Mouse (Mus musculus): ENCODE measurements around the gene Psmd11. TPM values are rescaled to one million over a fixed set of nuclear protein-coding genes. Genes with fewer than 3 reads are reported as not detected.
"Not testable (repeated sequence)": the region's sequence is repeated elsewhere in the genome, so short reads cannot be mapped to it uniquely, and the experiment has no call there.

Gene Psmd11
- polyA plus RNA-seq, 1 experiment from 2014 or later, result 378 TPM

DNA sequence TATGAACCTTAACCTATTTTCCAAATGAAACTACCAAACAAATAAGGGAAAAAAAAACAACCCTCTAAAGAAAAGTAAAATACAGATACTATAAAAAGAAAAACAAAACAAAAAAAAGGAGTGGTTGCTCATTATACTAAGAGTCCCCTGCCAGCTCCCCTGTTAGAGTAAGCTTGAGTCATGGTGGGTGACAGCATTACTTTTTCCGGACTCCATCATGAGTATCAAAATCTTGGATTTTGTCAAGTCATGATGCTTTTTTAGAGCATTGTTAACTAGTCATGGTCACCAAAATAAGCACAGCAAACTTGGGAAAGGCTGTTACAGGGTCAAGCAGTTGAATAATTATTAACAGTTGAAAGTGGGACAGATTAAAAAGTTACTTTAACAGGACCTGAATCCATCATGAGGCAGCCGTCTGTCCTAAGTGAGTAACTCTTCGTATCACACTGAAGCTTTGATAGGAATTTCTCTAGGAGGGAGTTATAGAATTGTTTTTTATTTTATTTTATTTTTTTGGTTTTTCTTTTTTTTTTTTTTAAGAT is 2.0 kb downstream of the Psmd11 start:
- WGBS, result 95% methylated on average over 3 of the region's 3 CpGs
- peaks cover 29% of the 10 kb centered on the region for H3K36me3 ChIP-seq (replicated peaks)
- no peaks in the 10 kb centered on the region for H3K9me3 ChIP-seq
- no peak overlapping the region for H3K9ac ChIP-seq
- no peak overlapping the region for H3K27ac ChIP-seq
- no peak overlapping the region for H3K4me3 ChIP-seq (replicated peaks)
- ATAC-seq (ENCODE audit: low FRiP score), result no peak
- H3K4me1 ChIP-seq, result peaks cover 10% of the 10 kb centered on the region
- no peaks in the 10 kb centered on the region for H3K27me3 ChIP-seq
- H3K4me2 ChIP-seq, result no peak overlapping the region

DNA sequence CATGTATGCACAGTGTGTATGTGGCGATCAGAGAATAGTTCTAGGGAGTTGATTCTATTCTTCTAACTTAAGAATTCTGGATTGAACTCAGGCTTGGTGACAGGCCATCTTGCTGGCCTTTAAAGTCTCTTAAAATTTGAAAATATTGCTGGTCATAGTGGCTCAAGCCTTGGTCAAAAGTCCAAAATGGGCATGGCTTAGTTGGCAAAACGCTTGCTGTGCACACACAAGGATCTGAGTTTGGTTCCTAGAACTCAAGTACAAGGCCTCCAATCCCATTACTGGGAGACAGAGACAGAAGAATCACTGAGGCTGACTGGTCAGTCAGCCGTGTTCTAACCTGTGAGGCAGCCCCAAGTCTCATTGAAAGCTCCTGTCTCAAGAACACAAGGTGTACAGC is 18.5 kb downstream of the Psmd11 start:
- H3K27me3 ChIP-seq, result no peaks in the 10 kb centered on the region
- peaks cover 54% of the 10 kb centered on the region for H3K36me3 ChIP-seq (replicated peaks)
- H3K4me2 ChIP-seq, result no peak overlapping the region
- H3K4me1 ChIP-seq, result no peaks in the 10 kb centered on the region
- H3K9ac ChIP-seq, result no peak overlapping the region
- WGBS, result 92% methylated on average over 3 of the region's 3 CpGs
- no peak overlapping the region for H3K4me3 ChIP-seq (replicated peaks)
- no peak for ATAC-seq (ENCODE audit: low FRiP score)
- no peak overlapping the region for H3K27ac ChIP-seq
- H3K9me3 ChIP-seq, result no peaks in the 10 kb centered on the region

DNA sequence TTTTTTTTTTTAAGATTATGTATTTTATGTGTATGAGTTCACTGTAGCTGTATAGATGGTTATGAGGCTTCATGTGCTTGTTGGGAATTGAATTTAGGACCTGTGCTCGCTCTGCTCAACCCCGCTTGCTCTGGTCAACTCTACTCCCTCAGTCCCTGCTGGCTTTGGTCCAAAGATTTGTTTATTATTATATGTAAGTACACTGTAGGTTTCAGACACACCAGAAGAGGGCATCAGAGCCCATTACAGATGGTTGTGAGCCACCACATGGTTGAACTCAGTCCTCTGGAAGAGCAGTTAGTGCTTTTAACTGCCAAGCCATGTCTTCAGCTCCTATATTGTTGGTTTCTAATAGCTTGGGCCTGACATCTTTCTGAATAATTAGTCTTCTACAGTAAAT is 21.4 kb downstream of the Psmd11 start:
- Histone ChIP-seq H3K9me3 (no peaks in the 10 kb centered on the region), H3K4me2 (no peak overlapping the region)

DNA sequence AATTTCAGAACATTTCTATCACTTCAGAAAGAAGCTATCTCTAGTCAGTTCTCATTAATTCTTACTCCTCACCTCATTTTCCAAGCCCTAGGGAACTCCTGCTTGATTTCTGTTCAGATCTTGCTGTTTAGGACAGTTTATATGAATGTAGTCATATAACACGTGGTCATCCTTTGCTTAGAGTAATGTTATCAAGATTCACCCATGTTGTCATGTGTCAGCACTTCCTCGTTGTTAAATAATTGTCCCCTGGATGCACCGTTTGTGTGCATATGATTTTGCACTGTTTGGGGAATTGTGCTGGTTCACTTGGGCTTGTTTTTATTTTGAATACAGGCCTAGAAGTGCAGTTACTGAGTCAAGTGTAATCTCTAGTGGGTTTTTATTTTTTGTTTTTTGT is 23.8 kb downstream of the Psmd11 start:
- WGBS, result 92% methylated on average over 3 of the region's 3 CpGs
- Histone ChIP-seq H3K9me3 (no peaks in the 10 kb centered on the region), H3K4me2 (no peak overlapping the region), H3K27ac (no peak overlapping the region), H3K27me3 (no peaks in the 10 kb centered on the region), H3K36me3 (replicated peaks) (peaks cover 50% of the 10 kb centered on the region), H3K9ac (no peak overlapping the region), H3K4me3 (replicated peaks) (no peak overlapping the region), H3K4me1 (no peaks in the 10 kb centered on the region)
- ATAC-seq (ENCODE audit: low FRiP score), result no peak

More for the DNA sequence above, 21.4 kb downstream of the Psmd11 start:
- H3K27ac ChIP-seq, result no peak overlapping the region
- no peak for ATAC-seq (ENCODE audit: low FRiP score)
- H3K9ac ChIP-seq, result no peak overlapping the region
- WGBS, result 95% methylated on average over 2 of the region's 2 CpGs
- H3K36me3 ChIP-seq (replicated peaks), result peaks cover 55% of the 10 kb centered on the region
- H3K4me3 ChIP-seq (replicated peaks), result no peak overlapping the region
- H3K4me1 ChIP-seq, result no peaks in the 10 kb centered on the region
- H3K27me3 ChIP-seq, result no peaks in the 10 kb centered on the region

DNA sequence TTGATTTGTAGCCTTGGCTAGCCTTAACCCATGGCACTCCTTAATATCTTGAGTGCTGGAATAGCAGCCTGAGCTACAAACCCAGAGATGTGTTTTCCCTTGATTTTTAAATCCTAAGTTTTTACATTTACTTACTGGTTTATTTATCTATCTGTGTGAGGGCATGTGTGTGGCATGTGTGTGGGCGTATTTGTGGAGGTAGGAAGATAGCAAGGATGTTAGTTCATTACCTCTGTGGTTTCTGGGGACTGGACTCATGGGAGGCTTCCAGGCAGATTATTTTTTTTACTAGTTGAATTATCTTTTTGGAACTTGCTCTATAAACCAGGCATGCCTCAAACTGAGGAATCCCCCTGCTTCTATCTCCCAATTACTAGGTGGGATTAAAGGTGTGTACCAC is 24.8 kb downstream of the Psmd11 start:
- WGBS, result 96% methylated on average over 1 of the region's 1 CpGs
- no peaks in the 10 kb centered on the region for H3K4me1 ChIP-seq
- H3K36me3 ChIP-seq (replicated peaks), result peaks cover 49% of the 10 kb centered on the region
- no peak overlapping the region for H3K4me2 ChIP-seq
- no peak for ATAC-seq (ENCODE audit: low FRiP score)
- H3K9ac ChIP-seq, result no peak overlapping the region
- H3K4me3 ChIP-seq (replicated peaks), result no peak overlapping the region
- no peak overlapping the region for H3K27ac ChIP-seq
- H3K9me3 ChIP-seq, result no peaks in the 10 kb centered on the region
- H3K27me3 ChIP-seq, result no peaks in the 10 kb centered on the region

DNA sequence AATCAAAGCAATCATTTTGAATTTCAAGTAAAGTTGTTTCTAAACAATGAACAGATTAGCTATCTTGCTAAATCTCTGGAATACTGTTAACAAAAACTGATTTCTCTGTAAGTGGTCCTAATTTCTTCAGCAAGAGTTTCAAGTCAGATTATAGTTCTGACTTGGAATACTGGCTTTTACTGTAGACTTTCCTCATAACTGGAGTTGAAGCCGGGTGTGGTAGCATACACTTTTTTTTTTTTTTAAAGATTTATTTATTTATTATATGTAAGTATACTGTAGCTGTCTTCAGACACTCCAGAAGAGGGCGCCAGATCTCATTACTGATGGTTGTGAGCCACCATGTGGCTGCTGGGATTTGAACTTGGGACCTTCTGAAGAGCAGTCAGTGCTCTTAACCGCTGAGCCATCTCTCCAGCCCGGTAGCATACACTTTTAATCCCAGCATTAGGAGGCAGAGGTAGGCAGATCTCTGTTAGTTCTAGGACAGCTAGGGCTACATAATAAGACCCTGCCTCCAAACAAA is 35.3 kb downstream of the Psmd11 start:
- H3K27ac ChIP-seq; ATAC-seq (ENCODE audit: low FRiP score); H3K9me3 ChIP-seq; H3K27me3 ChIP-seq; H3K4me1 ChIP-seq; H3K4me2 ChIP-seq; H3K9ac ChIP-seq; H3K4me3 ChIP-seq (replicated peaks): not testable (repeated sequence)
- WGBS, result 94% methylated on average over 4 of the region's 4 CpGs
- H3K36me3 ChIP-seq (replicated peaks), result peaks cover 87% of the 10 kb centered on the region

DNA sequence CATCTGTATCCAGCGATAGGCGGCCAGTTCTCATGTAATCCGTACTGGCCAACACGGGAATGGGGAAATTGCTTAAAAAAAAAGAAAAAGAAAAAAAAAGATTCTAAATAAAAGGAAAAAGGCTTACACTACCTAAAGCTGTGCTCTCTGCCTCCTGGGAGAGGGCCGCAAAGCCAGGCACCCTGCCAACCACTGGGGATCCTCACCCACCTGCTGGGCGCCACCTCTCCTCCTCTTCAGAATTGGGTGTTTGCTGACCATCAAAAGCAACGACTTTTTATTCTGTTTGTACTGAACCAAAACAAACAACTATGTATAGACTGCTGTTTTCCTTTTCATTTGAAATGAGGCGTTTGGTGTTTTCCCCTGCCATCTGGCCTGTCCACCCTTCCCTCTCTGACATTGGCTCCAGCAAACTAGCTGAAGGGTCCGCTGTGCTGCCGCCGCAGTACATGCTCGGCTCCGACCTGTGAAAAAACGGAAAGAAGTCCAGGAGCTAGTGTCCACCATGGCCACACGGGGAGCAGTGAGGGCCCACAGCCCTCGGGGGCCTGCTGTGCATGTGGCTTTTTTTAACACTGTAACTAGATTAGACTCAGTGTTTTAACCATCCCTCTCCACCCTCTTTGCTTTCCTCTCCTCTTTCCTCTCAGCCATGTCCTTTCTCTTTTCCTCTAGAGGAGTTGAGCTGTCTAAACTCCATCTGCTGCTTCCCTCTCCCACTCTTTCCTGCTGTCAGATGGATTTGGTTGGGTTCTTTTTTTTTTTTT is 43.6 kb downstream of the Psmd11 start:
- Histone ChIP-seq H3K4me2 (no peak overlapping the region), H3K36me3 (replicated peaks) (peaks cover 68% of the 10 kb centered on the region), H3K27me3 (peaks cover 28% of the 10 kb centered on the region), H3K9me3 (no peaks in the 10 kb centered on the region), H3K27ac (0 out of 2 replicates have a peak overlapping the region, but pooled peaks have one; percentile 21), H3K4me3 (replicated peaks) (no peak overlapping the region), H3K9ac (no peak overlapping the region), H3K4me1 (0 out of 2 replicates have a peak, but pooled peaks cover 10% of the 10 kb centered on the region)
- WGBS, result 90% methylated on average over 16 of the region's 16 CpGs
- no peak for ATAC-seq (ENCODE audit: low FRiP score)

DNA sequence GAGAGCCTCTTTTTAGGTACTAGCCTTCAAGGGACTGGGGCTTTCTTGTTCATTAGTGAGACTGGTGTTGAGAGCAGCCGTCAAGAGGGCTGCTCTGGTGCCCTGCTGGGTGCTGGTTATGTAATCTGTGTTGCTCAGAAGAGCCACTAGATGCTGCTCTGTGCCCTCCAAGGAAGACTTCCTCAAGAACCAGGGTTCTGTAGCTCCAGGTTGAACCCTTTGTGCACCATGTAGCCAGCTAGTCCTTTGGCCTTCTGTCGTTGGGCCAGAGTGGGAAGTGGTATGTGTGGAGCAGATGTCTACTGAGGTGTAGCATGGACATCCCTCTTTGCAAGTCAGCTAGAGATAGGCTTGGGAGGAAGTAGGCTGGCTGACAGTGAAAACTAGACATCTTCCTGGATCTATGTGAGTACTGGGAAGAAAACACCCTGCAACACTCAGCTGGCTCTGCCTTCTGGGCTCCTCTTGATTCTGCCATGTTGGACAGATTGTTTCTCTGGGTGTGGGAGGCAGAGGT is 45.8 kb downstream of the Psmd11 start:
- Histone ChIP-seq H3K27me3 (peaks cover 40% of the 10 kb centered on the region), H3K36me3 (replicated peaks) (peaks cover 47% of the 10 kb centered on the region), H3K9ac (no peak overlapping the region), H3K4me2 (no peak overlapping the region), H3K9me3 (no peaks in the 10 kb centered on the region), H3K4me3 (replicated peaks) (no peak overlapping the region), H3K27ac (no peak overlapping the region), H3K4me1 (peaks cover 26% of the 10 kb centered on the region)
- WGBS, result 52% methylated on average over 2 of the region's 2 CpGs
- no peak for ATAC-seq (ENCODE audit: low FRiP score)

DNA sequence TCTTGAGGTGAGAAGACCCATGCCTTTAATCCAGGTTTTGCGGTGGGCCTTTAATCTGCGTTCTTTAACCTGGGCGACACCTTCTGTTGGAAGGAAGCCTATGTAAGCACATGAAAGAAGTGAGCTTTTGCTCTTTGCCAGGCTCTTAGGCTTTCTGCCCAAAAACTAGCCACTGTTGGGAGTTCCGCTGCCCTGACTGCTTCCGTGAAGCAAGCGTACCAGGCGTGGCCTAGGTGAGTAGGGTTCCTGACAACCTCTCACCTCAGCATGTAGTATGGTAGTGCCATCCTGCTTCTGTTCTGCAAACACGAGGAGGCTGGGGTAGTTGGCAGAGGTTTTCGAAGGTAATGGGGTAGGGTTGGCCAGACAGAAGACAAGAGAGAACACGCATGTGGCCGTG is 46.4 kb downstream of the Psmd11 start:
- Histone ChIP-seq H3K9me3 (no peaks in the 10 kb centered on the region), H3K4me2 (no peak overlapping the region), H3K27me3 (peaks cover 40% of the 10 kb centered on the region), H3K4me1 (peaks cover 32% of the 10 kb centered on the region), H3K9ac (no peak overlapping the region), H3K27ac (no peak overlapping the region), H3K36me3 (replicated peaks) (peaks cover 47% of the 10 kb centered on the region), H3K4me3 (replicated peaks) (no peak overlapping the region)
- WGBS, result 95% methylated on average over 11 of the region's 11 CpGs
- ATAC-seq (ENCODE audit: low FRiP score), result no peak

DNA sequence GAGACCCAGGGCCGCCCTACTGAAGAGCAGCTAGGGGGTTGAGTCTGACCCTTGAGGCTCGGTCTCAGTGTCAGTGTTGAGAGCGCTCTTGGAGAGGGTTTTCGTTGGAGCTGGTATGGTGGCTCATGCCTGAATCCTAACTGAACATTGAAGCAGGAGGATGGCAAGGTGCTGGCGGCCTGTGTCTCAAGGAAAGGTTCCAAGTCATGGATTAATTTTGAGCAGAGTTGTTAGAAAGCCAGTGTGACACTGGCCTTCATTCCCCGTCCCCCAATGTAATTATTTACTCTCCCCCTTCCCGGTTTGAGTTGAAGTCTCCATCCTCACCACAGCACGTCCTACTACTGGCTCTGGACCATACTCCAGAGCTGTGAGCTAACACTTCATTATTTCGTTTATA is 47.1 kb downstream of the Psmd11 start:
- ATAC-seq (ENCODE audit: low FRiP score), result no peak
- H3K9me3 ChIP-seq, result no peaks in the 10 kb centered on the region
- no peak overlapping the region for H3K4me2 ChIP-seq
- H3K36me3 ChIP-seq (replicated peaks), result peaks cover 42% of the 10 kb centered on the region
- H3K9ac ChIP-seq, result no peak overlapping the region
- H3K4me1 ChIP-seq, result peaks cover 38% of the 10 kb centered on the region
- H3K4me3 ChIP-seq (replicated peaks), result no peak overlapping the region
- 0 out of 2 replicates have a peak overlapping the region, but pooled peaks have one; percentile 97 for H3K27ac ChIP-seq
- peaks cover 40% of the 10 kb centered on the region for H3K27me3 ChIP-seq
- WGBS, result 83% methylated on average over 9 of the region's 9 CpGs

DNA sequence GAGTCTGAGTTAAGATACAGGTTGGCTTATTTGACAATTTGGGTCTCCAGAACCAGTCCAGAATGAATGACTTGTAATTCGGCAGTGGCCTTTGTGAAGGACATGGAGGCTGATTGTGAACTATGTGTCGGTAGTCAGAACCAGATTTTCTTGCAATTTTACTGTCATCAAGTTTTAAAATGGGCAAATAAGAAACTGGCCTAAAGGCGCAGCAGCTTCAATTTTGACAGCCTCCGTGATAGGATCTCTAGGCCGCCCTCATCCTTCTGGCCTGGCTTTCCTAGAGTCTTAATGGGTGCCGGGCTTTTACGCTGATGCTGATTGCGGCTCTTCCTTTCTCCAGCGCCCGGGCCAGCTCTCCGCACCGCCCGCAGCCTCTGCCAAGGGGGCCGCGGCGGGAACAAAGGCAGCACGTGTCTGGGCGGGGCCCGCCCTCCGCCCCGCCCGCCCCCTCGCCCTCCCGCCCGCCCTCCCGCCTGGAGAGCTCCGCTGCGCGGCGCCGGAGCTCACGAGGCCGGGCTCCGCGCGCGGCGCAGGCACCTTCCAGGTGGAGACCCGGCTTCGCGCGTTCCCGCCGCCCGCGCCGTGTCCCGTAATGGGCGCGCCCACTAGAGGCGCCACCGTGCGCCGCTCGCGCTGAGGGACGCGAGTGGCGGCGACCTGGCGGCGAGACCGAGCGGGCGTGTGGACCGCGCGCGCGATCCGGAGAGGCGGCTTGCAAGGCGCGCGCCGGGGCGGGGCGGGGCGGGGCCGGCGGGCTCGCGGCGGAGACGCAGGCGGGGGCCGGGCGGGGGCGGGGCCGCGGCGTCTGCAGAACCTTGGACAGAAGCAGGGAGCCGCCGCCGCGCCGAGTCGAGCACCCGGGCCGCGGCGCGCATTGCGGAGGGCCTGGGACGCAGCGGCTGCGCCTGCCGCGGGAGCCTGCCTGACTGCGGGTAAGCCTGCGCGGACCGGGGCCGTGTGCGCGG is 48.1 kb downstream of the Psmd11 start, which contains the start of gene Cdk5r1:
Cdk5r1 (plus strand) TSS at position 802 of the 968 bp plus-strand sequence.
- H3K9me3 ChIP-seq, result no peaks in the 10 kb centered on the region
- peak within 1 kb of the TSS; percentile 96 for H3K9ac ChIP-seq
- peak within 1 kb of the TSS; percentile 84 for H3K4me2 ChIP-seq
- peak within 1 kb of the TSS; percentile 97 for H3K27ac ChIP-seq
- peaks cover 41% of the 10 kb centered on the region for H3K27me3 ChIP-seq
- peaks cover 33% of the 10 kb centered on the region for H3K36me3 ChIP-seq (replicated peaks)
- peak; percentile 89 for ATAC-seq (ENCODE audit: low FRiP score)
- peak within 1 kb of the TSS; percentile 85 for H3K4me3 ChIP-seq (replicated peaks)
- WGBS, result under 1% methylated on average over 88 of the region's 116 CpGs
- H3K4me1 ChIP-seq, result peaks cover 44% of the 10 kb centered on the region
